Mouse (Mus musculus): ENCODE results near the gene Cpxm1.

- no peak for TF ChIP-seq POLR2A (IDR thresholded peaks at IDR 0.05; ENCODE audit: insufficient read depth, low read depth, low read length)
- TF ChIP-seq CTCF (IDR thresholded peaks at IDR 0.05; ENCODE audit: insufficient read depth, low read depth, low read length): no peak
Measured at GRCm38 (mm10) chr2:130383205-130383604, 14.2 kb downstream of the Cpxm1 start.

All from olfactory bulb, adult 2 months (tissue).